Mouse (Mus musculus) liver, embryonic 13.5 days (tissue): ENCODE measurements around the gene Cpvl. TPM values are rescaled to one million over a fixed set of nuclear protein-coding genes. Genes with fewer than 3 reads are reported as not detected.

Source experiments
- ATAC-seq: fragments of 200-750 bp; cut with Nextera tagmentation; 2 replicates; pipeline ENCODE4 v1.8.0; 2017; ENCODE audit warnings: low read depth, mild to moderate bottlenecking, moderate number of reproducible peaks, moderate library complexity
- DNase-seq: peaks from one replicate; pipeline ENCODE4 v3.0.0; 2022
- H3K27ac ChIP-seq: fragments of 300-500 bp; sonication (generic); 2 replicates; pipeline ENCODE4 v1.5.1; 2015; ENCODE audit warnings: moderate library complexity, mild to moderate bottlenecking, inconsistent platforms
- H3K27me3 ChIP-seq: fragments of 300-500 bp; sonication (generic); 2 replicates; pipeline ENCODE4 v1.6.1; 2015; ENCODE audit warnings: mild to moderate bottlenecking, inconsistent platforms
- H3K36me3 ChIP-seq: fragments of 300-500 bp; sonication (generic); 2 replicates; pipeline ENCODE4 v1.6.1; 2015; ENCODE audit warnings: mild to moderate bottlenecking, inconsistent platforms
- H3K4me1 ChIP-seq: fragments of 300-500 bp; sonication (generic); replicated peaks from 2 replicates; pipeline ENCODE4 v1.6.1; 2015; ENCODE audit warnings: inconsistent platforms
- H3K4me2 ChIP-seq: fragments of 300-500 bp; sonication (generic); 2 replicates; pipeline ENCODE4 v1.6.1; 2015; ENCODE audit warnings: inconsistent platforms, mild to moderate bottlenecking, moderate library complexity
- H3K4me3 ChIP-seq: fragments of 300-500 bp; sonication (generic); replicated peaks from 2 replicates; pipeline ENCODE4 v1.5.1; 2015; ENCODE audit warnings: mild to moderate bottlenecking, inconsistent platforms
- H3K9ac ChIP-seq: fragments of 300-500 bp; sonication (generic); 2 replicates; pipeline ENCODE4 v1.6.1; 2015; ENCODE audit warnings: mild to moderate bottlenecking, inconsistent platforms
- H3K9me3 ChIP-seq: fragments of 300-500 bp; sonication (generic); replicated peaks from 2 replicates; pipeline ENCODE4 v1.6.1; 2016; ENCODE audit warnings: inconsistent platforms
- WGBS: fragments of 180-500 bp; shearing (Covaris S2); methylation state at CpG from one replicate; pipeline ENCODE4 v1.1.7; 2015; ENCODE audit not compliant: insufficient replicate concordance; 5-methylcytosine and 5-hydroxymethylcytosine counted together
- polyA plus RNA-seq: library from polyadenylated mRNA; unstranded; fragments of >200 nt; fragmentation: Nextera tagmentation; extraction: Ambion mirVana; gene quantifications from 2 replicates; pipeline ENCODE4 v1.2.1, GENCODE M21; 2015

Cpvl gene
- polyA plus RNA-seq, 1 experiment from 2014 or later = not detected

GRCm38 (mm10) chr6:53906051-53906462 lies 72.4 kb downstream of the Cpvl start:
- Histone ChIP-seq H3K27me3 (no peaks in the 10 kb centered on the region), H3K9ac (no peak overlapping the region), H3K4me2 (no peak overlapping the region), H3K36me3 (no peaks in the 10 kb centered on the region), H3K27ac (no peak overlapping the region), H3K4me3 (no peak overlapping the region), H3K9me3 (no peaks in the 10 kb centered on the region), H3K4me1 (peaks cover 19% of the 10 kb centered on the region)
- WGBS = 8% methylated on average over 1 of the region's 1 CpGs
- ATAC-seq (no peak), DNase-seq (no peak)

GRCm38 (mm10) chr6:53905576-53905975 lies 72.9 kb downstream of the Cpvl start:
- 27% methylated on average over 4 of the region's 4 CpGs for WGBS
- Histone ChIP-seq H3K9me3 (no peaks in the 10 kb centered on the region), H3K4me3 (no peak overlapping the region), H3K4me1 (peaks cover 20% of the 10 kb centered on the region), H3K27ac (no peak overlapping the region), H3K27me3 (no peaks in the 10 kb centered on the region), H3K9ac (no peak overlapping the region), H3K36me3 (no peaks in the 10 kb centered on the region), H3K4me2 (no peak overlapping the region)
- DNase-seq (no peak), ATAC-seq (no peak)

GRCm38 (mm10) chr6:53904703-53905395 lies 73.6 kb downstream of the Cpvl start:
- 67% methylated on average over 4 of the region's 4 CpGs for WGBS
- no peak for DNase-seq

GRCm38 (mm10) chr6:53904186-53904585 lies 74.3 kb downstream of the Cpvl start:
- Histone ChIP-seq H3K9ac (no peak overlapping the region), H3K27me3 (no peaks in the 10 kb centered on the region), H3K4me3 (no peak overlapping the region), H3K27ac (no peak overlapping the region), H3K9me3 (no peaks in the 10 kb centered on the region), H3K36me3 (no peaks in the 10 kb centered on the region), H3K4me1 (peaks cover 28% of the 10 kb centered on the region), H3K4me2 (no peak overlapping the region)
- DNase-seq (no peak), ATAC-seq (no peak)
- 64% methylated on average over 3 of the region's 3 CpGs for WGBS

More at GRCm38 (mm10) chr6:53904703-53905395, 73.6 kb downstream of the Cpvl start:
- no peaks in the 10 kb centered on the region for H3K27me3 ChIP-seq
- no peak overlapping the region for H3K4me3 ChIP-seq
- H3K36me3 ChIP-seq = no peaks in the 10 kb centered on the region
- H3K27ac ChIP-seq = no peak overlapping the region
- no peaks in the 10 kb centered on the region for H3K9me3 ChIP-seq
- H3K4me2 ChIP-seq = no peak overlapping the region
- H3K9ac ChIP-seq = no peak overlapping the region
- H3K4me1 ChIP-seq = peaks cover 27% of the 10 kb centered on the region
- ATAC-seq = no peak

- Histone ChIP-seq H3K9ac (no peak overlapping the region), H3K36me3 (no peaks in the 10 kb centered on the region), H3K4me2 (no peak overlapping the region), H3K9me3 (no peaks in the 10 kb centered on the region), H3K27ac (no peak overlapping the region), H3K4me3 (no peak overlapping the region), H3K4me1 (peaks cover 27% of the 10 kb centered on the region), H3K27me3 (no peaks in the 10 kb centered on the region)
- 68% methylated on average over 8 of the region's 8 CpGs for WGBS
- DNase-seq (no peak), ATAC-seq (no peak)
These were observed 76.7 kb downstream of the Cpvl start for GRCm38 (mm10) chr6:53901741-53902140.

- Histone ChIP-seq H3K4me1 (peaks cover 25% of the 10 kb centered on the region), H3K9me3 (no peaks in the 10 kb centered on the region), H3K9ac (no peak overlapping the region), H3K4me2 (no peak overlapping the region), H3K36me3 (no peaks in the 10 kb centered on the region), H3K4me3 (no peak overlapping the region), H3K27me3 (no peaks in the 10 kb centered on the region), H3K27ac (no peak overlapping the region)
- ATAC-seq (no peak), DNase-seq (no peak)
- 71% methylated on average over 7 of the region's 7 CpGs for WGBS
These were observed 80.5 kb downstream of the Cpvl start for GRCm38 (mm10) chr6:53897872-53898464.

- no peaks in the 10 kb centered on the region for H3K27me3 ChIP-seq
- WGBS = 80% methylated on average over 6 of the region's 6 CpGs
- H3K9me3 ChIP-seq = no peaks in the 10 kb centered on the region
- no peak overlapping the region for H3K4me3 ChIP-seq
- no peak overlapping the region for H3K27ac ChIP-seq
- peaks cover 25% of the 10 kb centered on the region for H3K4me1 ChIP-seq
- DNase-seq (no peak), ATAC-seq (no peak)
- H3K36me3 ChIP-seq = no peaks in the 10 kb centered on the region
- no peak overlapping the region for H3K9ac ChIP-seq
- H3K4me2 ChIP-seq = no peak overlapping the region
These were observed 81.3 kb downstream of the Cpvl start for GRCm38 (mm10) chr6:53897126-53897525.

- Histone ChIP-seq H3K9me3 (no peaks in the 10 kb centered on the region), H3K27me3 (no peaks in the 10 kb centered on the region), H3K27ac (no peak overlapping the region), H3K4me2 (no peak overlapping the region), H3K9ac (no peak overlapping the region), H3K4me3 (no peak overlapping the region), H3K36me3 (no peaks in the 10 kb centered on the region), H3K4me1 (peaks cover 17% of the 10 kb centered on the region)
- no peak for ATAC-seq
- WGBS = 42% methylated on average over 3 of the region's 3 CpGs
- DNase-seq = no peak
These were observed 84.7 kb downstream of the Cpvl start for GRCm38 (mm10) chr6:53893731-53894130.

GRCm38 (mm10) chr6:53891109-53891508 lies 87.4 kb downstream of the Cpvl start:
- no peak overlapping the region for H3K4me3 ChIP-seq
- H3K4me1 ChIP-seq = peaks cover 8% of the 10 kb centered on the region; the same call in 1 of the 2 replicates
- H3K27me3 ChIP-seq = no peaks in the 10 kb centered on the region
- no peak overlapping the region for H3K27ac ChIP-seq
- no peak overlapping the region for H3K4me2 ChIP-seq
- no peaks in the 10 kb centered on the region for H3K36me3 ChIP-seq
- no peak for DNase-seq
- WGBS = 50% methylated on average over 3 of the region's 3 CpGs
- H3K9me3 ChIP-seq = no peaks in the 10 kb centered on the region
- no peak overlapping the region for H3K9ac ChIP-seq
- ATAC-seq = no peak

- Histone ChIP-seq H3K4me2 (no peak overlapping the region), H3K36me3 (no peaks in the 10 kb centered on the region), H3K27me3 (no peaks in the 10 kb centered on the region), H3K9ac (no peak overlapping the region), H3K4me3 (no peak overlapping the region), H3K4me1 (no peaks in the 10 kb centered on the region), H3K9me3 (no peaks in the 10 kb centered on the region), H3K27ac (no peak overlapping the region)
- ATAC-seq (no peak), DNase-seq (no peak)
- WGBS = 61% methylated on average over 4 of the region's 4 CpGs
These were observed 93.5 kb downstream of the Cpvl start for GRCm38 (mm10) chr6:53884931-53885330.

- Histone ChIP-seq H3K27ac (no peak overlapping the region), H3K4me3 (no peak overlapping the region), H3K4me1 (no peaks in the 10 kb centered on the region), H3K36me3 (no peaks in the 10 kb centered on the region), H3K9ac (no peak overlapping the region), H3K27me3 (no peaks in the 10 kb centered on the region), H3K4me2 (no peak overlapping the region), H3K9me3 (no peaks in the 10 kb centered on the region)
- DNase-seq (no peak), ATAC-seq (no peak)
- WGBS = 65% methylated on average over 8 of the region's 8 CpGs
These were observed 94.0 kb downstream of the Cpvl start for GRCm38 (mm10) chr6:53884496-53884895.

GRCm38 (mm10) chr6:53883405-53883804 lies 95.1 kb downstream of the Cpvl start:
- Histone ChIP-seq H3K27me3 (no peaks in the 10 kb centered on the region), H3K4me2 (no peak overlapping the region), H3K9me3 (no peaks in the 10 kb centered on the region), H3K4me3 (no peak overlapping the region), H3K36me3 (no peaks in the 10 kb centered on the region), H3K9ac (no peak overlapping the region), H3K4me1 (no peaks in the 10 kb centered on the region), H3K27ac (no peak overlapping the region)
- 79% methylated on average over 7 of the region's 7 CpGs for WGBS
- DNase-seq (no peak), ATAC-seq (no peak)
